Mouse (Mus musculus): Measurements from ENCODE around the gene Prlh. TPM values are rescaled to one million over a fixed set of nuclear protein-coding genes. Genes with fewer than 3 reads are reported as not detected.

Gene Prlh
- polyA plus RNA-seq, 1 experiment from 2014 or later = not detected

- Histone ChIP-seq H3K27me3 (ENCODE audit: control insufficient read depth, insufficient read depth, low read length) (peaks cover 2% of the 10 kb centered on the region; the same call in 1 of the 2 replicates), H3K27ac (ENCODE audit: low read depth, low read length) (no peak within 1 kb of the TSS), H3K9ac (ENCODE audit: low read depth, low read length) (peak within 1 kb of the TSS; percentile 65), H3K9me3 (replicated peaks; ENCODE audit: control insufficient read depth, low read length) (peaks cover 10% of the 10 kb centered on the region), H3K4me3 (ENCODE audit: low read depth, low read length) (peak within 1 kb of the TSS; percentile 31), H3K36me3 (ENCODE audit: control insufficient read depth, insufficient read depth, low read length) (no peaks in the 10 kb centered on the region), H3K4me1 (ENCODE audit: control insufficient read depth, insufficient read depth, low read length) (peaks cover 19% of the 10 kb centered on the region), H3K4me2 (peak within 1 kb of the TSS; percentile 63)
- ATAC-seq (replicated peaks; ENCODE audit: insufficient number of reproducible peaks, low FRiP score, low TSS enrichment) = peak; percentile 28; the same call in 1 of the 2 replicates
- WGBS (ENCODE audit: insufficient replicate concordance) = 15% methylated on average over 18 of the region's 18 CpGs
Observed at GRCm38 (mm10) chr1:90914948-90915569, 37.8 kb upstream of the Prlh start, which contains the start of gene Mlph. TSS of gene Mlph (plus strand) at chr1:90915085.

DNA sequence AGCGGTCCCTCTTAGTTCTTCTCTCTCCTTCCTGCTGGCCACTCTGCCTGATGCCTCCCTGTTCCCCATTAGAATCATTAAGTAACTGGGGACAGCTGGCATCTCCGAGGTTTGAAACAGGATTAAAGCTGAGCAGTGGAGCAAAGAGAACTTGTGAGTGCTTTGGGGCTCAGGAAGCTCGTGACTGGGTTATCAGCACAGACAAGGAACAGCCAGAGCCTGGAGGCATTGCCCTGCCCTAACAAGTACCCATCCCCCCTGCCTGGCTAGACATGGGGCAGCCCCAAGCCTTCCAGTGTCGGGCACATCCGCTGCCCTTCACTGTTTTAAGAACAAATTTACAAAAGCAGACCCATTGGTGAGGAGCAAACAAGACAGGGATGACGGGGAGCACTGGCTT is 35.4 kb upstream of the Prlh start:
- peaks cover 19% of the 10 kb centered on the region for H3K4me1 ChIP-seq (ENCODE audit: control insufficient read depth, insufficient read depth, low read length)
- ATAC-seq (replicated peaks; ENCODE audit: insufficient number of reproducible peaks, low FRiP score, low TSS enrichment) = no peak
- no peak overlapping the region for H3K27ac ChIP-seq (ENCODE audit: low read depth, low read length)
- H3K27me3 ChIP-seq (ENCODE audit: control insufficient read depth, insufficient read depth, low read length) = peaks cover 4% of the 10 kb centered on the region; the same call in 1 of the 2 replicates
- no peak overlapping the region for H3K4me3 ChIP-seq (ENCODE audit: low read depth, low read length)
- peaks cover 10% of the 10 kb centered on the region for H3K9me3 ChIP-seq (replicated peaks; ENCODE audit: control insufficient read depth, low read length)
- no peak overlapping the region for H3K4me2 ChIP-seq
- 33% methylated on average over 6 of the region's 6 CpGs for WGBS (ENCODE audit: insufficient replicate concordance)
- H3K36me3 ChIP-seq (ENCODE audit: control insufficient read depth, insufficient read depth, low read length) = no peaks in the 10 kb centered on the region
- H3K9ac ChIP-seq (ENCODE audit: low read depth, low read length) = 0 out of 2 replicates have a peak overlapping the region, but pooled peaks have one; percentile 28

- Histone ChIP-seq H3K4me1 (ENCODE audit: control insufficient read depth, insufficient read depth, low read length) (peaks cover 9% of the 10 kb centered on the region), H3K27me3 (ENCODE audit: control insufficient read depth, insufficient read depth, low read length) (peaks cover 2% of the 10 kb centered on the region; the same call in 1 of the 2 replicates), H3K4me3 (ENCODE audit: low read depth, low read length) (no peak overlapping the region), H3K4me2 (no peak overlapping the region), H3K9ac (ENCODE audit: low read depth, low read length) (no peak overlapping the region), H3K9me3 (replicated peaks; ENCODE audit: control insufficient read depth, low read length) (peaks cover 10% of the 10 kb centered on the region), H3K36me3 (ENCODE audit: control insufficient read depth, insufficient read depth, low read length) (no peaks in the 10 kb centered on the region), H3K27ac (ENCODE audit: low read depth, low read length) (no peak overlapping the region)
- ATAC-seq (replicated peaks; ENCODE audit: insufficient number of reproducible peaks, low FRiP score, low TSS enrichment) = no peak
- WGBS (ENCODE audit: insufficient replicate concordance) = 75% methylated on average over 9 of the region's 9 CpGs
Observed at GRCm38 (mm10) chr1:90921687-90922086, 31.2 kb upstream of the Prlh start.

DNA sequence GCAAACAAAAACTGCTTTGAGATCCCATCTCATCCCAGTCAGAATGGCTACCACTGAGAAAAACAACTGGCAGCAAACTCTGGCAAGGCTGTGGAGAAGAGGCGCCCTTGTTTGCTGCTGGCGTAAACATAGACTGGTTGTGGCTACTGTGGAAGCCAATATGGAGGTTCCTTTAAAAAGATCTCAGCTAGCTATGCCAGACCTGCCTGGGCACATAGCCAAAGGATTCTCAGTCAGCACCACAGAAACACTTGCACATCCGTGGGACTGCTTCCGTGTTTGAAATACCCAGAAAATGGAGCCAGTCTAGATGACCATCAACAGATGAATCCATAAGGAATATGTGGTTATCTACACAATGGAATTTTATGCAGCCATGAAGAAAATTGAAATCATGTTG is 26.9 kb upstream of the Prlh start:
- Histone ChIP-seq H3K27ac (ENCODE audit: low read depth, low read length) (no peak overlapping the region), H3K9ac (ENCODE audit: low read depth, low read length) (no peak overlapping the region), H3K4me3 (ENCODE audit: low read depth, low read length) (no peak overlapping the region), H3K4me2 (no peak overlapping the region), H3K36me3 (ENCODE audit: control insufficient read depth, insufficient read depth, low read length) (no peaks in the 10 kb centered on the region), H3K27me3 (ENCODE audit: control insufficient read depth, insufficient read depth, low read length) (peaks cover 2% of the 10 kb centered on the region; the same call in 1 of the 2 replicates), H3K4me1 (ENCODE audit: control insufficient read depth, insufficient read depth, low read length) (peaks cover 10% of the 10 kb centered on the region), H3K9me3 (replicated peaks; ENCODE audit: control insufficient read depth, low read length) (no peaks in the 10 kb centered on the region)
- ATAC-seq (replicated peaks; ENCODE audit: insufficient number of reproducible peaks, low FRiP score, low TSS enrichment) = no peak
- WGBS (ENCODE audit: insufficient replicate concordance) = 85% methylated on average over 4 of the region's 4 CpGs

GRCm38 (mm10) chr1:90927308-90927707 is 25.6 kb upstream of the Prlh start:
- Histone ChIP-seq H3K4me2 (peak overlapping the region; percentile 86), H3K4me3 (ENCODE audit: low read depth, low read length) (no peak overlapping the region), H3K36me3 (ENCODE audit: control insufficient read depth, insufficient read depth, low read length) (no peaks in the 10 kb centered on the region), H3K27ac (ENCODE audit: low read depth, low read length) (no peak overlapping the region), H3K4me1 (ENCODE audit: control insufficient read depth, insufficient read depth, low read length) (peaks cover 10% of the 10 kb centered on the region), H3K9me3 (replicated peaks; ENCODE audit: control insufficient read depth, low read length) (no peaks in the 10 kb centered on the region), H3K9ac (ENCODE audit: low read depth, low read length) (no peak overlapping the region), H3K27me3 (ENCODE audit: control insufficient read depth, insufficient read depth, low read length) (peaks cover 2% of the 10 kb centered on the region; the same call in 1 of the 2 replicates)
- ATAC-seq (replicated peaks; ENCODE audit: insufficient number of reproducible peaks, low FRiP score, low TSS enrichment) = no peak
- WGBS (ENCODE audit: insufficient replicate concordance) = 43% methylated on average over 15 of the region's 15 CpGs

DNA sequence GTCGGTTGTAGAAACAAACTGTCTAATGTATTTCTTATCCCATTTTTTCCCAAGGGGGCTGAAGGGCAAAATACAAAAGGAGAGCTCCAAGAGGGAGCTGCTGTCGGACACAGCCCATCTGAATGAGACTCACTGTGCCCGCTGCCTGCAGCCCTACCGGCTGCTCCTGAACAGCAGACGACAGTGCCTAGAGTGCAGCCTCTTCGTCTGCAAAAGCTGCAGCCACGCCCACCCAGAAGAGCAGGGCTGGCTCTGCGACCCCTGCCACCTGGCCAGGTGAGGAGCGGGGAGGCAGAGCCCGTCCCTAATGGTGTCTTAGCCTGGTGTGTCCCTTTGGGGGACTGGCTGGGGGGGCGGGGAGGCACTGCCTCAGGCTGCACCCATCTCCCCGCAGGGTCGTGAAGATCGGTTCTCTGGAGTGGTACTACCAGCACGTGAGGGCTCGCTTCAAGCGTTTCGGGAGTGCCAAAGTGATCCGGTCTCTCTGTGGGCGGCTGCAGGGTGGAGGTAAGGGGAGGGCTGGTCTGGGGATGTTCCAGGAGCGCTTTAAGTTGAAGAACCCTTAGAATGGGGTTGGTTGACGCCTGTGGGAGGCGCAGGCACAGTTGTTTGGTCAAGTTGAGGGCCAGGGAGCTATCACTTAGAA is 24.9 kb upstream of the Prlh start:
- peak overlapping the region; percentile 35 for H3K9ac ChIP-seq (ENCODE audit: low read depth, low read length)
- no peak for ATAC-seq (replicated peaks; ENCODE audit: insufficient number of reproducible peaks, low FRiP score, low TSS enrichment)
- peaks cover 10% of the 10 kb centered on the region for H3K4me1 ChIP-seq (ENCODE audit: control insufficient read depth, insufficient read depth, low read length)
- peak overlapping the region; percentile 86 for H3K4me2 ChIP-seq
- no peaks in the 10 kb centered on the region for H3K9me3 ChIP-seq (replicated peaks; ENCODE audit: control insufficient read depth, low read length)
- no peaks in the 10 kb centered on the region for H3K27me3 ChIP-seq (ENCODE audit: control insufficient read depth, insufficient read depth, low read length)
- WGBS (ENCODE audit: insufficient replicate concordance) = 3% methylated on average over 23 of the region's 23 CpGs
- H3K36me3 ChIP-seq (ENCODE audit: control insufficient read depth, insufficient read depth, low read length) = no peaks in the 10 kb centered on the region
- peak overlapping the region; percentile 43 for H3K4me3 ChIP-seq (ENCODE audit: low read depth, low read length)
- H3K27ac ChIP-seq (ENCODE audit: low read depth, low read length) = no peak overlapping the region

GRCm38 (mm10) chr1:90928575-90928934 is 24.4 kb upstream of the Prlh start:
- no peaks in the 10 kb centered on the region for H3K27me3 ChIP-seq (ENCODE audit: control insufficient read depth, insufficient read depth, low read length)
- no peaks in the 10 kb centered on the region for H3K36me3 ChIP-seq (ENCODE audit: control insufficient read depth, insufficient read depth, low read length)
- WGBS (ENCODE audit: insufficient replicate concordance) = 8% methylated on average over 6 of the region's 6 CpGs
- H3K4me2 ChIP-seq = peak overlapping the region; percentile 86
- no peaks in the 10 kb centered on the region for H3K9me3 ChIP-seq (replicated peaks; ENCODE audit: control insufficient read depth, low read length)
- no peak for ATAC-seq (replicated peaks; ENCODE audit: insufficient number of reproducible peaks, low FRiP score, low TSS enrichment)
- peak overlapping the region; percentile 43 for H3K4me3 ChIP-seq (ENCODE audit: low read depth, low read length)
- H3K4me1 ChIP-seq (ENCODE audit: control insufficient read depth, insufficient read depth, low read length) = peaks cover 10% of the 10 kb centered on the region
- no peak overlapping the region for H3K27ac ChIP-seq (ENCODE audit: low read depth, low read length)
- H3K9ac ChIP-seq (ENCODE audit: low read depth, low read length) = no peak overlapping the region

- H3K9me3 ChIP-seq (replicated peaks; ENCODE audit: control insufficient read depth, low read length) = no peaks in the 10 kb centered on the region
- no peaks in the 10 kb centered on the region for H3K36me3 ChIP-seq (ENCODE audit: control insufficient read depth, insufficient read depth, low read length)
- no peak overlapping the region for H3K4me3 ChIP-seq (ENCODE audit: low read depth, low read length)
- H3K4me1 ChIP-seq (ENCODE audit: control insufficient read depth, insufficient read depth, low read length) = peaks cover 4% of the 10 kb centered on the region
- H3K4me2 ChIP-seq = no peak overlapping the region
- 50% methylated on average over 5 of the region's 5 CpGs for WGBS (ENCODE audit: insufficient replicate concordance)
- H3K27me3 ChIP-seq (ENCODE audit: control insufficient read depth, insufficient read depth, low read length) = no peaks in the 10 kb centered on the region
- H3K9ac ChIP-seq (ENCODE audit: low read depth, low read length) = no peak overlapping the region
- no peak overlapping the region for H3K27ac ChIP-seq (ENCODE audit: low read depth, low read length)
- no peak for ATAC-seq (replicated peaks; ENCODE audit: insufficient number of reproducible peaks, low FRiP score, low TSS enrichment)
Observed at GRCm38 (mm10) chr1:90933001-90933400, 19.9 kb upstream of the Prlh start.
